9 mouse cellular contexts compared by ENCODE assay signal in the genomic region with DNA sequence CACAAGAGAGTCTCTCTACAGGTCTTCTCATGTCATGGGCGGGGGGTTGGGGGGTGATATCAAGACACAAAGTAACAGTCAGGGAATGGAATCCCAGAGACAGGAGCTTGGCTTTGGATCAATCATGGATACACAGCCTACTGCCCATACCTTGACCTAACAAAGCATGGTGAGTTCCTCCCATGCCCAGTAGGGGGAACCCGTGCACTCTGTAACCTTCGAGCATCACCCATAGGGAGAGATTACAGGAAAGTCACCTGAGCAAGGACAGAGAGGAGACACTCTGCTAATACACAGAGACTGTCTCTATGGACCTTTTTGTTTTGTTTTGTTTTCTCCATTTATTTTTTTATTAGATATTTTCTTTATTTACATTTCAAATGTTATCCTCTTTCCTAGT. TPM values are rescaled to one million over a fixed set of nuclear protein-coding genes. Genes with fewer than 3 reads are reported as not detected.
DNase-seq lines count a peak whose midpoint lies in the region; TF ChIP-seq lines count a peak whose summit lies in the region.
"Had no signal": no experiment of that assay in that cellular context is flagged by ENCODE, and none has a peak within 500 bp of the region (broad histone marks: within the 10 kb centered on the region; RNA-seq: fewer than 3 reads in every experiment).

No protein-coding gene starts in this region.

- no peak for TF ChIP-seq POLR2A in lung, adult 2 months (IDR thresholded peaks at IDR 0.05; ENCODE audit: borderline replicate concordance, extremely low read depth, low read depth, low read length)

- intact Hi-C loops in heart, postnatal 10 days (cut with DNase I) = loop anchor here (5.0 kb wide), 2 partner anchors 50 to 150 kb away; a partner anchor contains a TSS

- WGBS in lung, adult 2 months = 3% methylated on average over 3 of the region's 3 CpGs

- H3K4me1 ChIP-seq in lung, adult 2 months (ENCODE audit: control insufficient read depth, insufficient read depth, low read length) = no peaks in the 10 kb centered on the region

- DNase-seq in CD8-positive naive resting alpha-beta T cell, adult 2 months (ENCODE audit: low read depth in 2 of 2, low spot score in 2 of 2) = peak; percentile 77 to 83
- DNase-seq in adrenal gland, adult 8-10 months = peak; percentile 59
- peak; percentile 73 for DNase-seq in embryo, embryonic 9.5 days (ENCODE audit: extremely low spot score)
- peak; percentile 58 to 77 for DNase-seq in heart, postnatal 10 days
- DNase-seq in layer of hippocampus, adult 18-20 months (ENCODE audit: low spot score in 2 of 2) = peak; percentile 19 to 78
- DNase-seq in lung, adult 2 months = peak; percentile 65
- DNase-seq in retina, postnatal 7 days (ENCODE audit: low read depth, low spot score) = peak; percentile 75
- peak; percentile 70 to 78 for DNase-seq in thymus, postnatal 36 days

- no peak overlapping the region for H3K4me3 ChIP-seq in lung, adult 2 months (replicated peaks; ENCODE audit: extremely low read depth, low read depth, low read length)

- peak; percentile 90 for TF ChIP-seq CTCF in lung, adult 2 months (IDR thresholded peaks at IDR 0.05; ENCODE audit: insufficient read depth, low read length)

RNA-seq across cellular contexts. Expression of a gene that starts 40.5 kb away (rescaled TPM):
- total RNA-seq in adrenal gland, adult 8-10 months (2022) = under 1 TPM in 1 of 4 experiments, not detected in 3; 0.23 TPM
- total RNA-seq in heart, postnatal 10 days (2021) = not detected
- not detected for total RNA-seq in layer of hippocampus, adult 18-20 months (2021)
- 0.38 and 0.41 TPM in 2 replicates for polyA plus RNA-seq in lung, adult 2 months (2012; rRNA removed)
- polyA plus RNA-seq: heart, embryonic 14.5 days had no signal

RNA-seq across cellular contexts. Expression of a gene that starts 44.5 kb away (rescaled TPM):
- not detected for total RNA-seq in adrenal gland, adult 8-10 months (2022)
- total RNA-seq in heart, postnatal 10 days (2021) = 1 to 10 TPM in 1 of 2 experiments, not detected in 1; 2.3 TPM
- under 1 TPM in 1 of 2 experiments, not detected in 1; 0.97 TPM for total RNA-seq in layer of hippocampus, adult 18-20 months (2021)
- 2.2 and 2.4 TPM in 2 replicates for polyA plus RNA-seq in lung, adult 2 months (2012; rRNA removed)

RNA-seq across cellular contexts. Expression of a gene that starts 52.2 kb away (rescaled TPM):
- total RNA-seq in adrenal gland, adult 8-10 months (2022) = not detected
- not detected for total RNA-seq in heart, postnatal 10 days (2021)
- total RNA-seq in layer of hippocampus, adult 18-20 months (2021) = not detected
- polyA plus RNA-seq in lung, adult 2 months (2012; rRNA removed) = not detected in 2 replicates
- polyA plus RNA-seq: heart, embryonic 14.5 days had no signal

RNA-seq across cellular contexts. Expression of a gene that starts 52.4 kb away (rescaled TPM):
- total RNA-seq in adrenal gland, adult 8-10 months (2022) = not detected
- total RNA-seq in heart, postnatal 10 days (2021) = not detected
- total RNA-seq in layer of hippocampus, adult 18-20 months (2021) = not detected
- polyA plus RNA-seq in lung, adult 2 months (2012; rRNA removed) = not detected in 2 replicates
- polyA plus RNA-seq: heart, embryonic 14.5 days had no signal

RNA-seq across cellular contexts. Expression of a gene that starts 57.4 kb away (rescaled TPM):
- total RNA-seq in adrenal gland, adult 8-10 months (2022) = under 1 TPM in 2 of 4 experiments, not detected in 2; 0.14 to 0.15 TPM
- under 1 TPM in 1 of 2 experiments, not detected in 1; 0.14 TPM for total RNA-seq in heart, postnatal 10 days (2021)
- total RNA-seq in layer of hippocampus, adult 18-20 months (2021) = under 1 TPM; 0.13 to 0.15 TPM
- polyA plus RNA-seq in lung, adult 2 months (2012; rRNA removed) = 2.8 and 5.2 TPM in 2 replicates
- polyA plus RNA-seq: heart, embryonic 14.5 days had no signal
